Mouse (Mus musculus) limb, embryonic 14.5 days (tissue): ENCODE results near the gene Irf1. TPM values are rescaled to one million over a fixed set of nuclear protein-coding genes. Genes with fewer than 3 reads are reported as not detected.
A peak's percentile ranks its signal among the peaks of the same experiment; 100 is the strongest.

Source experiments
- ATAC-seq: fragments of 200-750 bp; cut with Nextera tagmentation; 2 replicates; pipeline ENCODE4 v1.8.0; 2017; ENCODE audit warnings: low read depth, moderate number of reproducible peaks, moderate TSS enrichment; ENCODE audit not compliant: low FRiP score
- DNase-seq: peaks from one replicate; pipeline ENCODE4 v3.0.0-alpha.2; 2015; ENCODE audit warnings: low spot score
- H3K27ac ChIP-seq: fragments of 300-500 bp; sonication (generic); replicated peaks from 2 replicates; pipeline ENCODE4 v1.5.1; 2014; ENCODE audit warnings: low read depth, mild to moderate bottlenecking, low read length, moderate library complexity, mixed read lengths
- H3K27me3 ChIP-seq: fragments of 300-500 bp; sonication (generic); 2 replicates; pipeline ENCODE4 v1.6.1; 2014; ENCODE audit warnings: low read length, mixed read lengths; ENCODE audit not compliant: control insufficient read depth, insufficient read depth
- H3K36me3 ChIP-seq: fragments of 300-500 bp; sonication (generic); 2 replicates; pipeline ENCODE4 v1.6.1; 2014; ENCODE audit warnings: mild to moderate bottlenecking, low read length, moderate library complexity, mixed read lengths; ENCODE audit not compliant: control insufficient read depth, insufficient read depth
- H3K4me1 ChIP-seq: fragments of 300-500 bp; sonication (generic); 2 replicates; pipeline ENCODE4 v1.6.1; 2014; ENCODE audit warnings: antibody characterized with exemption, low read length, mixed read lengths; ENCODE audit not compliant: control insufficient read depth, insufficient read depth
- H3K4me2 ChIP-seq: fragments of 300-500 bp; sonication (generic); replicated peaks from 2 replicates; pipeline ENCODE4 v1.6.1; 2014; ENCODE audit warnings: low read depth, mild to moderate bottlenecking, low read length, moderate library complexity; ENCODE audit not compliant: severe bottlenecking
- H3K4me3 ChIP-seq: fragments of 300-500 bp; sonication (generic); replicated peaks from 2 replicates; pipeline ENCODE4 v1.5.1; 2014; ENCODE audit warnings: low read length
- H3K9ac ChIP-seq: fragments of 300-500 bp; sonication (generic); 2 replicates; pipeline ENCODE4 v1.6.1; 2014; ENCODE audit warnings: mild to moderate bottlenecking, low read depth, low read length, moderate library complexity; ENCODE audit not compliant: severe bottlenecking
- H3K9me3 ChIP-seq: fragments of 300-500 bp; sonication (generic); 2 replicates; pipeline ENCODE4 v1.6.1; 2016; ENCODE audit warnings: low read length; ENCODE audit not compliant: control insufficient read depth
- POLR2A ChIP-seq: fragments of 200-500 bp; IDR thresholded peaks from 2 replicates; pipeline ENCODE4 v1.8.0; 2012; ENCODE audit warnings: inconsistent platforms, mild to moderate bottlenecking, moderate library complexity, borderline replicate concordance; ENCODE audit not compliant: insufficient read depth, insufficient read length; ENCODE audit errors: extremely low read depth
- WGBS: fragments of 180-500 bp; shearing (Covaris S2); extraction: QIAGEN DNeasy Blood & Tissue Kit; methylation state at CpG from one replicate; pipeline ENCODE4 v1.1.7; 2014; 5-methylcytosine and 5-hydroxymethylcytosine counted together
- polyA plus RNA-seq, 2 experiments: library from polyadenylated mRNA; depleted of rRNA in 1 of 2; stranded (reverse) in 1 of 2; unstranded in 1 of 2; fragments of >200 nt; fragmentation: Nextera tagmentation in 1 of 2; extraction: Ambion mirVana in 1 of 2; gene quantifications; 2 replicates each; pipeline versions ENCODE4 v1.2.1 to v1.2.3; 2012 to 2014

The Irf1 gene
- polyA plus RNA-seq, 2 experiments, result 11.8 to 16.8 TPM

DNA sequence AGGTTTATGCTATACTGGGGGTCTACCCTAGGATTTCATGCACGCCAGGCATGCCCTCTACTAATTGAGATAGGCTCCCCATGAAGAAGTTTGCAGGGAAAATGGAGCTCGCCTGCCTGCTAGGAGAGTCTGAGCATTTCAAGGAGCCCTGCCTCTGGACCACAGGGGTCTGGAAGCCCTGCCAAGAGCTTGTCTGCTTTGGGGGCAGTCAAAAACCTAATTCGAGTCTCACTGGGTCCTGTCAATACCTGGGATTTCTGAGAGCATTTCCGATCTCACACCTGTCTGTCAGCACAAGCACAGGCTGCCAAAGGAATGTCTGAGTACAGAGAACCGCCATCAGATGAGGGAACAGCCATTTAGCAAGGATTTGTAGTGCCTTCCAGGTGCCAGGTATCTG is 5.2 kb upstream of the Irf1 start:
- ATAC-seq (no peak), DNase-seq (no peak)
- WGBS, result 49% methylated on average over 5 of the region's 5 CpGs
- H3K4me1 ChIP-seq, result peaks cover 40% of the 10 kb centered on the region
- no peak for TF ChIP-seq POLR2A
- peak overlapping the region; percentile 84; the same call in 1 of the 2 replicates for H3K27ac ChIP-seq
- H3K27me3 ChIP-seq, result no peaks in the 10 kb centered on the region
- H3K4me3 ChIP-seq, result no peak overlapping the region
- H3K9ac ChIP-seq, result no peak overlapping the region
- no peaks in the 10 kb centered on the region for H3K36me3 ChIP-seq
- no peaks in the 10 kb centered on the region for H3K9me3 ChIP-seq
- 0 out of 2 replicates have a peak overlapping the region, but pooled peaks have one; percentile 74 for H3K4me2 ChIP-seq

DNA sequence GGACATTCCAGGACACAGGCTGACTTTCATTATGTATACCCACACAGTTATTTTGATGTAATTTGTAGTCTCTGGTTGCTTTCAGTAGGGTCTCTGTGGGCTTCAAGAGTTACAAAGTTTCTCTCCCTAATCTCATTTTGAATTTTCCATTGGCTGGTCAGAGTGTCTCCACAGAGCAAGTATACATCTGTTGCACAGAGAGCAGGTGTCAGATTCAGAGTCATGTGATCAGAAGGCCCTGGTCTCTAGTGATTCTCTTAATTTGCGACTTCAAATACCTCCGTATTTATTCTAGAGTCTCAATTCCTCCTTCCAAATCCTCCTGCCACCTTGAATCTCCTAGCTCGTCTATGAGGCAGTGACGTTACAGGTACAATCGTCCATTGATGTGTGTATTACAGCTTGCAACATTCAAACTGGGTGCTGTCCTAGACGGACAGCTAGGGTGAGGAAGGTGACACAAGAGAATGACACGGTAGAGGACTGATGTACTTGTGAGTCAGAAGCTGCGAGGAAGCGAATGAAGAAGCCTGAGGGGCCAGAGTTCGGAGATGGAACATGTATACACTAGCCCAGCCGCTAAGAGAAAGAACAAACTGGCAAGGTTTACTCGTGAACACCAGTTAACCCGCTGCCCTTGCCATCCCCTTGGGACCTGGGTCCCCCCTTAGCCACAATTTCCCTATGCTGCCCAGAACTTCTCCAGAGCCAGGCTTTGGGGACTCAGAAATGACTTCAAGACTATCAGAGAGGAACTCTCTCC is 1.2 kb upstream of the Irf1 start:
- Histone ChIP-seq H3K9ac (no peak overlapping the region), H3K4me1 (peaks cover 12% of the 10 kb centered on the region), H3K27ac (no peak overlapping the region), H3K27me3 (no peaks in the 10 kb centered on the region), H3K36me3 (0 out of 2 replicates have a peak, but pooled peaks cover 2% of the 10 kb centered on the region), H3K4me3 (no peak overlapping the region), H3K4me2 (no peak overlapping the region), H3K9me3 (no peaks in the 10 kb centered on the region)
- DNase-seq (no peak), ATAC-seq (no peak)
- no peak for TF ChIP-seq POLR2A
- WGBS, result 68% methylated on average over 13 of the region's 13 CpGs

GRCm38 (mm10) chr11:53769185-53769576 is 633 bp upstream of the Irf1 start:
- 55% methylated on average over 12 of the region's 12 CpGs for WGBS
- Histone ChIP-seq H3K9ac (no peak overlapping the region), H3K27me3 (no peaks in the 10 kb centered on the region), H3K4me2 (peak overlapping the region; percentile 82), H3K9me3 (no peaks in the 10 kb centered on the region), H3K4me3 (peak overlapping the region; percentile 77), H3K27ac (no peak overlapping the region), H3K36me3 (0 out of 2 replicates have a peak, but pooled peaks cover 8% of the 10 kb centered on the region), H3K4me1 (peaks cover 10% of the 10 kb centered on the region; the same call in 1 of the 2 replicates)
- no peak for DNase-seq
- no peak for TF ChIP-seq POLR2A
- ATAC-seq, result no peak

- H3K9me3 ChIP-seq, result no peaks in the 10 kb centered on the region
- WGBS, result under 1% methylated on average over 38 of the region's 75 CpGs
- peak overlapping the region; percentile 9 for H3K27ac ChIP-seq
Observed at GRCm38 (mm10) chr11:53770125-53770791, 444 bp downstream of the Irf1 start.

DNA sequence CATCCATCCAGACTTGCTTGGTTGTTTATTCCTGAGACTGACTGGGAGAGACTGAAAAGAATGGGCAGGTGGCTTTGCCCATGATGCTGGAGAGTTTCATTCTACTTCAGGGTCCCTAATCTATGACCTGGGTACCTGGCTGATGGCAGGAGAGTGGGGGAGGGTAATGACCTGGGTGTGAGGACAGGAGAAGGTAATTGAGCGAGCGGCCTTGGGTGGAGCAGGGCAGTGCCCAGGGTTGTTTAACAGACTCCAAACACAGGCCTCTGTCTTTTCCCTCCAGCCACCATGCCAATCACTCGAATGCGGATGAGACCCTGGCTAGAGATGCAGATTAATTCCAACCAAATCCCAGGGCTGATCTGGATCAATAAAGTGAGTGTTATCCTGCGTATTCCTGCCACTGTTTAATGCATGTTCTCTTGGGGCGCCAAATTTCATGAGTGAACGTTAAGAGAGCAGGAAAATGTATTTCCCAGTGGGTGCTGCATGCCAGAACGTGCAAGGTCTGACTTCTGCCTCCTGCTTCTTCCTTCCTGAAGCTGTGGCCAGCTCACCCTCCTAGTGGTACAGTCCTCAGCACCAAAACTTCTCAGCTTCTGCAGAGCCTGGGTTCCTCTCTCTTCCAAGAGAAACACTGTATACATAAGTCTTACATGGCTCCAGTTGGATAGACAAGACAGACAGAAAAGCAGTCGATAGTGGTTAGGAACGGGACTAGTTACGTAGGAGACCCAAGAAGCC is 1.4 kb downstream of the Irf1 start:
- Histone ChIP-seq H3K9ac (no peak overlapping the region), H3K4me2 (peak overlapping the region; percentile 82), H3K36me3 (peaks cover 27% of the 10 kb centered on the region), H3K27ac (no peak overlapping the region), H3K27me3 (no peaks in the 10 kb centered on the region), H3K4me1 (peaks cover 7% of the 10 kb centered on the region; the same call in 1 of the 2 replicates), H3K9me3 (no peaks in the 10 kb centered on the region), H3K4me3 (peak overlapping the region; percentile 77)
- 74% methylated on average over 11 of the region's 11 CpGs for WGBS
- no peak for TF ChIP-seq POLR2A
- no peak for DNase-seq
- ATAC-seq, result no peak

More at GRCm38 (mm10) chr11:53770125-53770791, 444 bp downstream of the Irf1 start:
- Histone ChIP-seq H3K9ac (peak overlapping the region; percentile 68), H3K36me3 (peaks cover 18% of the 10 kb centered on the region), H3K27me3 (no peaks in the 10 kb centered on the region), H3K4me3 (peak overlapping the region; percentile 77), H3K4me1 (peaks cover 7% of the 10 kb centered on the region; the same call in 1 of the 2 replicates), H3K4me2 (peak overlapping the region; percentile 82)
- DNase-seq (peak; percentile 40), ATAC-seq (peak; percentile 74)
- no peak for TF ChIP-seq POLR2A
